Mouse (Mus musculus) thymus, adult 2 months (tissue): ENCODE measurements at regions not wholly inside any gene's neighbourhood (a gene's known extent, or its start where the extent isn't known, plus 50 kb on each side); places are given as distances from the start of the nearest gene placed in this dataset.
A peak's percentile ranks its signal among the peaks of the same experiment; 100 is the strongest.

ENCODE experiments used
- DNase-seq: peaks from one replicate; pipeline ENCODE4 v3.0.0; 2021
- H3K27ac ChIP-seq: fragments of 200-500 bp; 2 replicates; pipeline ENCODE4 v1.5.1; 2012; ENCODE audit warnings: low read length, control low read depth; ENCODE audit not compliant: control insufficient read depth, insufficient read depth
- H3K27me3 ChIP-seq: fragments of 200-500 bp; 2 replicates; pipeline ENCODE4 v1.6.1; 2012; ENCODE audit warnings: mild to moderate bottlenecking, low read length, moderate library complexity, mixed read lengths; ENCODE audit not compliant: control insufficient read depth, insufficient read depth
- H3K36me3 ChIP-seq: fragments of 200-500 bp; 2 replicates; pipeline ENCODE4 v1.6.1; 2012; ENCODE audit warnings: mild to moderate bottlenecking, low read length, moderate library complexity; ENCODE audit not compliant: control insufficient read depth, insufficient read depth
- H3K4me1 ChIP-seq: fragments of 200-500 bp; replicated peaks from 2 replicates; pipeline ENCODE4 v1.6.1; 2012; ENCODE audit warnings: low read length; ENCODE audit not compliant: control insufficient read depth, insufficient read depth
- H3K4me3 ChIP-seq: fragments of 200-500 bp; 2 replicates; pipeline ENCODE4 v1.5.1; 2012; ENCODE audit warnings: mild to moderate bottlenecking, low read length, control low read depth, moderate library complexity; ENCODE audit not compliant: control insufficient read depth, insufficient read depth
- CTCF ChIP-seq: fragments of 200-500 bp; IDR thresholded peaks from 2 replicates; pipeline ENCODE4 v1.5.1; 2012; ENCODE audit warnings: mild to moderate bottlenecking, control low read depth, low read length, moderate library complexity, borderline replicate concordance; ENCODE audit not compliant: control insufficient read depth, poor library complexity, insufficient read depth; ENCODE audit errors: extremely low read depth
- POLR2A ChIP-seq: fragments of 200-500 bp; IDR thresholded peaks from 2 replicates; pipeline ENCODE4 v1.6.1; 2012; ENCODE audit warnings: mild to moderate bottlenecking, low read length, control low read depth, moderate library complexity; ENCODE audit not compliant: control insufficient read depth, poor library complexity, insufficient read depth; ENCODE audit errors: extremely low read depth
- WGBS: fragments of 180-500 bp; shearing (Covaris S2); methylation state at CpG from one replicate; pipeline ENCODE4 v1.1.7; 2018; 5-methylcytosine and 5-hydroxymethylcytosine counted together

GRCm38 (mm10) chr6:99803983-99804904 is 78.1 kb upstream of the Prok2 start:
- Histone ChIP-seq H3K27me3 (no peaks in the 10 kb centered on the region), H3K4me1 (no peaks in the 10 kb centered on the region; the same call in 1 of the 2 replicates), H3K36me3 (no peaks in the 10 kb centered on the region), H3K4me3 (no peak overlapping the region), H3K27ac (no peak overlapping the region)
- TF ChIP-seq CTCF (peak; percentile 97), POLR2A (no peak)
- peak; percentile 90 for DNase-seq
- WGBS, result 34% methylated on average over 25 of the region's 25 CpGs

GRCm38 (mm10) chr6:99800919-99801318 is 74.7 kb upstream of the Prok2 start:
- H3K4me1 ChIP-seq, result no peaks in the 10 kb centered on the region; the same call in 1 of the 2 replicates
- no peaks in the 10 kb centered on the region for H3K36me3 ChIP-seq
- DNase-seq, result no peak
- TF ChIP-seq CTCF, result no peak
- TF ChIP-seq POLR2A, result no peak
- H3K4me3 ChIP-seq, result no peak overlapping the region
- 50% methylated on average over 6 of the region's 6 CpGs for WGBS
- no peak overlapping the region for H3K27ac ChIP-seq
- no peaks in the 10 kb centered on the region for H3K27me3 ChIP-seq

- Histone ChIP-seq H3K27ac (no peak overlapping the region), H3K27me3 (no peaks in the 10 kb centered on the region), H3K4me3 (no peak overlapping the region), H3K36me3 (no peaks in the 10 kb centered on the region), H3K4me1 (no peaks in the 10 kb centered on the region; the same call in 1 of the 2 replicates)
- 77% methylated on average over 14 of the region's 14 CpGs for WGBS
- no peak for DNase-seq
- no peak for TF ChIP-seq CTCF
- TF ChIP-seq POLR2A, result no peak
Observed at GRCm38 (mm10) chr6:99800324-99800723, 74.1 kb upstream of the Prok2 start.

- 86% methylated on average over 12 of the region's 12 CpGs for WGBS
- H3K4me3 ChIP-seq, result no peak overlapping the region
- no peaks in the 10 kb centered on the region; the same call in 1 of the 2 replicates for H3K4me1 ChIP-seq
- H3K36me3 ChIP-seq, result no peaks in the 10 kb centered on the region
- DNase-seq, result no peak
- no peaks in the 10 kb centered on the region for H3K27me3 ChIP-seq
- H3K27ac ChIP-seq, result no peak overlapping the region
- no peak for TF ChIP-seq POLR2A
- TF ChIP-seq CTCF, result no peak
Observed at GRCm38 (mm10) chr6:99796390-99796789, 70.2 kb upstream of the Prok2 start.

- Histone ChIP-seq H3K4me1 (no peaks in the 10 kb centered on the region), H3K27ac (no peak overlapping the region), H3K27me3 (no peaks in the 10 kb centered on the region), H3K36me3 (no peaks in the 10 kb centered on the region), H3K4me3 (no peak overlapping the region)
- DNase-seq, result no peak
- TF ChIP-seq POLR2A, result no peak
- TF ChIP-seq CTCF, result no peak
- WGBS, result 92% methylated on average over 10 of the region's 10 CpGs
Observed at GRCm38 (mm10) chr6:99793546-99793945, 67.4 kb upstream of the Prok2 start.

GRCm38 (mm10) chr6:99792353-99792752 is 66.2 kb upstream of the Prok2 start:
- 84% methylated on average over 10 of the region's 10 CpGs for WGBS
- no peaks in the 10 kb centered on the region for H3K4me1 ChIP-seq
- H3K36me3 ChIP-seq, result no peaks in the 10 kb centered on the region
- TF ChIP-seq CTCF (no peak), POLR2A (no peak)
- no peak for DNase-seq
- H3K27ac ChIP-seq, result no peak overlapping the region
- H3K4me3 ChIP-seq, result no peak overlapping the region
- no peaks in the 10 kb centered on the region for H3K27me3 ChIP-seq
